Mouse (Mus musculus) thymus, adult 2 months (tissue): ENCODE data around the gene Cox19.

ENCODE experiments used
- CTCF ChIP-seq: fragments of 200-500 bp; IDR thresholded peaks from 2 replicates; pipeline ENCODE4 v1.5.1; 2012; ENCODE audit warnings: mild to moderate bottlenecking, control low read depth, low read length, moderate library complexity, borderline replicate concordance; ENCODE audit not compliant: control insufficient read depth, poor library complexity, insufficient read depth; ENCODE audit errors: extremely low read depth
- POLR2A ChIP-seq: fragments of 200-500 bp; IDR thresholded peaks from 2 replicates; pipeline ENCODE4 v1.6.1; 2012; ENCODE audit warnings: mild to moderate bottlenecking, low read length, control low read depth, moderate library complexity; ENCODE audit not compliant: control insufficient read depth, poor library complexity, insufficient read depth; ENCODE audit errors: extremely low read depth

- TF ChIP-seq CTCF: no peak
- no peak for TF ChIP-seq POLR2A
Observed at GRCm38 (mm10) chr5:139326111-139326696, 25.0 kb downstream of the Cox19 start.
